Mouse (Mus musculus) G1E-ER4 (cell line): Measurements from ENCODE around the gene Setdb2. TPM values are rescaled to one million over a fixed set of nuclear protein-coding genes. Genes with fewer than 3 reads are reported as not detected.

Experiments
- GATA1 ChIP-seq: IDR thresholded peaks from one replicate; pipeline ENCODE4 v1.8.0; 2012; ENCODE audit warnings: low read length, inconsistent platforms
- polyA plus RNA-seq: library from polyadenylated mRNA; stranded (reverse); fragments of >175 nt; gene quantifications from 2 replicates; pipeline ENCODE4 v1.2.3, GENCODE M21; 2012

Gene Setdb2
- 8.2 and 11.1 TPM in 2 replicates for polyA plus RNA-seq

- TF ChIP-seq GATA1 = no peak
Observed at GRCm38 (mm10) chr14:59440558-59441471, at the start of gene Setdb2, which contains the start of gene Cab39l. TSS of gene Setdb2 (minus strand) at chr14:59440884. TSS of gene Cab39l (plus strand) at chr14:59440972.

- TF ChIP-seq GATA1 = no peak
Observed at GRCm38 (mm10) chr14:59485247-59485810, 44.6 kb upstream of the Setdb2 start.

- no peak for TF ChIP-seq GATA1
Observed at GRCm38 (mm10) chr14:59478699-59479098, 38.0 kb upstream of the Setdb2 start.

- no peak for TF ChIP-seq GATA1
Observed at GRCm38 (mm10) chr14:59470781-59471180, 30.1 kb upstream of the Setdb2 start.

- no peak for TF ChIP-seq GATA1
Observed at GRCm38 (mm10) chr14:59467798-59468197, 27.1 kb upstream of the Setdb2 start.

GRCm38 (mm10) chr14:59466503-59466902 lies 25.8 kb upstream of the Setdb2 start:
- no peak for TF ChIP-seq GATA1

- no peak for TF ChIP-seq GATA1
Observed at GRCm38 (mm10) chr14:59447981-59448380, 7.3 kb upstream of the Setdb2 start.

GRCm38 (mm10) chr14:59445421-59445820 lies 4.7 kb upstream of the Setdb2 start:
- TF ChIP-seq GATA1 = no peak

GRCm38 (mm10) chr14:59441472-59441805 lies 755 bp upstream of the Setdb2 start:
- TF ChIP-seq GATA1 = no peak

GRCm38 (mm10) chr14:59440039-59440438 lies 645 bp downstream of the Setdb2 start:
- TF ChIP-seq GATA1 = no peak

- no peak for TF ChIP-seq GATA1
Observed at GRCm38 (mm10) chr14:59438505-59438904, 2.2 kb downstream of the Setdb2 start.

- TF ChIP-seq GATA1 = no peak
Observed at GRCm38 (mm10) chr14:59437398-59437797, 3.3 kb downstream of the Setdb2 start.

GRCm38 (mm10) chr14:59435206-59435605 lies 5.5 kb downstream of the Setdb2 start:
- TF ChIP-seq GATA1 = no peak

- no peak for TF ChIP-seq GATA1
Observed at GRCm38 (mm10) chr14:59433902-59434301, 6.8 kb downstream of the Setdb2 start.

GRCm38 (mm10) chr14:59430556-59430955 lies 10.1 kb downstream of the Setdb2 start:
- no peak for TF ChIP-seq GATA1

GRCm38 (mm10) chr14:59422912-59423663 lies 17.6 kb downstream of the Setdb2 start:
- no peak for TF ChIP-seq GATA1
